Mouse (Mus musculus) olfactory bulb, adult 2 months (tissue): Measurements from ENCODE around the gene Tekt4.

Experiments used
- CTCF ChIP-seq: fragments of 200-500 bp; IDR thresholded peaks from 2 replicates; pipeline ENCODE4 v1.5.1; 2012; ENCODE audit warnings: low read depth, mild to moderate bottlenecking, low read length, moderate library complexity; ENCODE audit not compliant: insufficient read depth
- POLR2A ChIP-seq: fragments of 200-500 bp; IDR thresholded peaks from 2 replicates; pipeline ENCODE4 v1.6.1; 2012; ENCODE audit warnings: mild to moderate bottlenecking, low read depth, low read length, moderate library complexity; ENCODE audit not compliant: insufficient read depth

- TF ChIP-seq CTCF (no peak), POLR2A (no peak)
Observed at GRCm38 (mm10) chr17:25516315-25516714, 61.9 kb downstream of the Tekt4 start.
